Mouse (Mus musculus) midbrain, embryonic 13.5 days (tissue): ENCODE measurements around the gene Dnajc5g. TPM values are rescaled to one million over a fixed set of nuclear protein-coding genes. Genes with fewer than 3 reads are reported as not detected.
A peak's percentile ranks its signal among the peaks of the same experiment; 100 is the strongest.

ENCODE experiments used
- ATAC-seq: fragments of 200-750 bp; cut with Nextera tagmentation; 2 replicates; pipeline ENCODE4 v1.8.0; 2017; ENCODE audit warnings: mild to moderate bottlenecking, moderate TSS enrichment, moderate library complexity
- H3K27ac ChIP-seq: fragments of 300-500 bp; sonication (generic); 2 replicates; pipeline ENCODE4 v1.5.1; 2015; ENCODE audit warnings: inconsistent platforms, mild to moderate bottlenecking, moderate library complexity
- H3K27me3 ChIP-seq: fragments of 300-500 bp; sonication (generic); 2 replicates; pipeline ENCODE4 v1.6.1; 2015; ENCODE audit warnings: mild to moderate bottlenecking, inconsistent platforms
- H3K36me3 ChIP-seq: fragments of 300-500 bp; sonication (generic); 2 replicates; pipeline ENCODE4 v1.6.1; 2015; ENCODE audit warnings: mild to moderate bottlenecking, inconsistent platforms
- H3K4me1 ChIP-seq: fragments of 300-500 bp; sonication (generic); replicated peaks from 2 replicates; pipeline ENCODE4 v1.6.1; 2015; ENCODE audit warnings: inconsistent platforms
- H3K4me2 ChIP-seq: fragments of 300-500 bp; sonication (generic); replicated peaks from 2 replicates; pipeline ENCODE4 v1.6.1; 2015; ENCODE audit warnings: moderate library complexity, mild to moderate bottlenecking, inconsistent platforms
- H3K4me3 ChIP-seq: fragments of 300-500 bp; sonication (generic); replicated peaks from 2 replicates; pipeline ENCODE4 v1.5.1; 2015; ENCODE audit warnings: mild to moderate bottlenecking, inconsistent platforms
- H3K9ac ChIP-seq: fragments of 300-500 bp; sonication (generic); replicated peaks from 2 replicates; pipeline ENCODE4 v1.6.1; 2015; ENCODE audit warnings: mild to moderate bottlenecking, inconsistent platforms
- H3K9me3 ChIP-seq: fragments of 300-500 bp; sonication (generic); 2 replicates; pipeline ENCODE4 v1.6.1; 2016; ENCODE audit warnings: mild to moderate bottlenecking, inconsistent platforms
- WGBS: fragments of 180-500 bp; shearing (Covaris S2); methylation state at CpG from one replicate; pipeline ENCODE4 v1.1.7; 2015; 5-methylcytosine and 5-hydroxymethylcytosine counted together
- polyA plus RNA-seq: library from polyadenylated mRNA; unstranded; fragments of >200 nt; fragmentation: Nextera tagmentation; extraction: Ambion mirVana; gene quantifications from 2 replicates; pipeline ENCODE4 v1.2.1, GENCODE M21; 2015

The Dnajc5g gene
- polyA plus RNA-seq, 1 experiment from 2014 or later, result not detected

GRCm38 (mm10) chr5:31116912-31117311 is 10.8 kb downstream of the Dnajc5g start:
- no peaks in the 10 kb centered on the region for H3K36me3 ChIP-seq
- no peak overlapping the region for H3K9ac ChIP-seq
- H3K4me1 ChIP-seq, result no peaks in the 10 kb centered on the region
- ATAC-seq, result no peak
- H3K4me2 ChIP-seq, result no peak overlapping the region
- no peak overlapping the region for H3K27ac ChIP-seq
- no peaks in the 10 kb centered on the region for H3K27me3 ChIP-seq
- no peaks in the 10 kb centered on the region for H3K9me3 ChIP-seq
- WGBS, result 34% methylated on average over 10 of the region's 10 CpGs
- no peak overlapping the region for H3K4me3 ChIP-seq

GRCm38 (mm10) chr5:31121111-31121510 is 15.0 kb downstream of the Dnajc5g start:
- no peaks in the 10 kb centered on the region for H3K9me3 ChIP-seq
- H3K27ac ChIP-seq, result no peak overlapping the region
- H3K4me2 ChIP-seq, result no peak overlapping the region

GRCm38 (mm10) chr5:31123481-31123880 is 17.4 kb downstream of the Dnajc5g start:
- Histone ChIP-seq H3K9ac (no peak overlapping the region), H3K36me3 (no peaks in the 10 kb centered on the region), H3K4me2 (no peak overlapping the region), H3K4me3 (no peak overlapping the region), H3K27ac (no peak overlapping the region), H3K4me1 (no peaks in the 10 kb centered on the region), H3K9me3 (no peaks in the 10 kb centered on the region), H3K27me3 (no peaks in the 10 kb centered on the region)
- ATAC-seq, result no peak
- WGBS, result 48% methylated on average over 2 of the region's 2 CpGs

More at GRCm38 (mm10) chr5:31121111-31121510, 15.0 kb downstream of the Dnajc5g start:
- Histone ChIP-seq H3K27me3 (no peaks in the 10 kb centered on the region), H3K9ac (no peak overlapping the region), H3K4me1 (no peaks in the 10 kb centered on the region), H3K36me3 (no peaks in the 10 kb centered on the region), H3K4me3 (no peak overlapping the region)
- WGBS, result 87% methylated on average over 8 of the region's 8 CpGs
- no peak for ATAC-seq

GRCm38 (mm10) chr5:31126050-31126449 is 20.0 kb downstream of the Dnajc5g start:
- ATAC-seq, result no peak
- Histone ChIP-seq H3K9ac (no peak overlapping the region), H3K4me3 (no peak overlapping the region), H3K36me3 (no peaks in the 10 kb centered on the region), H3K9me3 (no peaks in the 10 kb centered on the region), H3K27me3 (no peaks in the 10 kb centered on the region), H3K4me2 (no peak overlapping the region), H3K27ac (no peak overlapping the region), H3K4me1 (no peaks in the 10 kb centered on the region)
- WGBS, result 44% methylated on average over 5 of the region's 5 CpGs

- Histone ChIP-seq H3K9me3 (no peaks in the 10 kb centered on the region), H3K9ac (no peak overlapping the region), H3K36me3 (peaks cover 8% of the 10 kb centered on the region), H3K4me2 (peak overlapping the region; percentile 51), H3K27me3 (peaks cover 65% of the 10 kb centered on the region), H3K27ac (no peak overlapping the region), H3K4me1 (peaks cover 22% of the 10 kb centered on the region), H3K4me3 (peak overlapping the region; percentile 33)
- ATAC-seq, result no peak
- WGBS, result 1% methylated on average over 33 of the region's 33 CpGs
These were observed 30.8 kb downstream of the Dnajc5g start for GRCm38 (mm10) chr5:31136730-31137424.

- no peak overlapping the region for H3K27ac ChIP-seq
- H3K36me3 ChIP-seq, result peaks cover 9% of the 10 kb centered on the region
- H3K9ac ChIP-seq, result 0 out of 2 replicates have a peak overlapping the region, but pooled peaks have one; percentile 23
- peak overlapping the region; percentile 51 for H3K4me2 ChIP-seq
- H3K27me3 ChIP-seq, result peaks cover 65% of the 10 kb centered on the region
- ATAC-seq, result no peak
- no peaks in the 10 kb centered on the region for H3K9me3 ChIP-seq
- H3K4me3 ChIP-seq, result peak overlapping the region; percentile 33
- 1% methylated on average over 13 of the region's 13 CpGs for WGBS
- peaks cover 22% of the 10 kb centered on the region for H3K4me1 ChIP-seq
These were observed 31.6 kb downstream of the Dnajc5g start for GRCm38 (mm10) chr5:31137658-31138057.

- Histone ChIP-seq H3K4me2 (peak within 1 kb of the TSS; percentile 51), H3K36me3 (peaks cover 9% of the 10 kb centered on the region), H3K4me3 (peak within 1 kb of the TSS; percentile 33), H3K9ac (0 out of 2 replicates have a peak within 1 kb of the TSS, but pooled peaks have one; percentile 23), H3K27me3 (peaks cover 65% of the 10 kb centered on the region), H3K27ac (no peak within 1 kb of the TSS), H3K9me3 (no peaks in the 10 kb centered on the region), H3K4me1 (peaks cover 22% of the 10 kb centered on the region)
- ATAC-seq, result peak; percentile 60
- under 1% methylated on average over 52 of the region's 52 CpGs for WGBS
These were observed 32.3 kb downstream of the Dnajc5g start, which contains the start of gene Ucn for GRCm38 (mm10) chr5:31138241-31138967. Gene Ucn, minus strand, starts transcription at chr5:31138829.

GRCm38 (mm10) chr5:31138968-31139425 is 32.9 kb downstream of the Dnajc5g start:
- Histone ChIP-seq H3K4me2 (peak overlapping the region; percentile 51; the same call in 1 of the 2 replicates), H3K9ac (no peak overlapping the region), H3K36me3 (peaks cover 11% of the 10 kb centered on the region), H3K9me3 (no peaks in the 10 kb centered on the region), H3K4me1 (peaks cover 22% of the 10 kb centered on the region), H3K27ac (no peak overlapping the region), H3K4me3 (peak overlapping the region; percentile 33), H3K27me3 (peaks cover 61% of the 10 kb centered on the region)
- whole genome bisulfite sequencing, result 15% methylated on average over 9 of the region's 9 CpGs
- ATAC-seq, result no peak

GRCm38 (mm10) chr5:31149781-31150180 is 43.7 kb downstream of the Dnajc5g start:
- H3K27ac ChIP-seq, result no peak overlapping the region
- WGBS, result 92% methylated on average over 4 of the region's 4 CpGs
- H3K27me3 ChIP-seq, result no peaks in the 10 kb centered on the region
- no peak overlapping the region for H3K9ac ChIP-seq
- peaks cover 34% of the 10 kb centered on the region for H3K36me3 ChIP-seq
- H3K4me1 ChIP-seq, result peaks cover 15% of the 10 kb centered on the region
- H3K4me3 ChIP-seq, result no peak overlapping the region
- no peak overlapping the region for H3K4me2 ChIP-seq
- no peaks in the 10 kb centered on the region for H3K9me3 ChIP-seq
- ATAC-seq, result no peak

GRCm38 (mm10) chr5:31151746-31152145 is 45.7 kb downstream of the Dnajc5g start:
- Histone ChIP-seq H3K9ac (no peak overlapping the region), H3K4me2 (no peak overlapping the region), H3K27ac (no peak overlapping the region), H3K27me3 (no peaks in the 10 kb centered on the region), H3K9me3 (no peaks in the 10 kb centered on the region), H3K36me3 (peaks cover 23% of the 10 kb centered on the region), H3K4me1 (peaks cover 17% of the 10 kb centered on the region), H3K4me3 (no peak overlapping the region)
- ATAC-seq, result no peak
- 96% methylated on average over 3 of the region's 3 CpGs for WGBS

- Histone ChIP-seq H3K4me2 (peak overlapping the region; percentile 82), H3K4me3 (peak overlapping the region; percentile 70), H3K36me3 (peaks cover 29% of the 10 kb centered on the region), H3K9ac (peak overlapping the region; percentile 79), H3K4me1 (peaks cover 17% of the 10 kb centered on the region), H3K27ac (peak overlapping the region; percentile 83; the same call in 1 of the 2 replicates), H3K9me3 (no peaks in the 10 kb centered on the region), H3K27me3 (no peaks in the 10 kb centered on the region)
- ATAC-seq, result peak; percentile 38
- 38% methylated on average over 6 of the region's 6 CpGs for WGBS
These were observed 47.5 kb downstream of the Dnajc5g start for GRCm38 (mm10) chr5:31153516-31154151.

GRCm38 (mm10) chr5:31154152-31154553 is 48.1 kb downstream of the Dnajc5g start, which contains the start of gene Mpv17:
Gene Mpv17, minus strand, starts transcription at chr5:31154251.
- H3K9ac ChIP-seq, result peak within 1 kb of the TSS; percentile 79
- peaks cover 17% of the 10 kb centered on the region for H3K4me1 ChIP-seq
- H3K4me3 ChIP-seq, result peak within 1 kb of the TSS; percentile 70
- no peaks in the 10 kb centered on the region for H3K9me3 ChIP-seq
- H3K36me3 ChIP-seq, result peaks cover 34% of the 10 kb centered on the region
- H3K4me2 ChIP-seq, result peak within 1 kb of the TSS; percentile 82
- no peaks in the 10 kb centered on the region for H3K27me3 ChIP-seq
- peak; percentile 97 for ATAC-seq
- peak within 1 kb of the TSS; percentile 83 for H3K27ac ChIP-seq
- under 1% methylated on average over 19 of the region's 19 CpGs for WGBS
